Mouse (Mus musculus) liver, embryonic 12.5 days (tissue): ENCODE data around the gene Rgs6. TPM values are rescaled to one million over a fixed set of nuclear protein-coding genes. Genes with fewer than 3 reads are reported as not detected.

ENCODE experiments used
- ATAC-seq: fragments of 200-750 bp; cut with Nextera tagmentation; 2 replicates; pipeline ENCODE4 v1.8.0; 2017; ENCODE audit warnings: moderate number of reproducible peaks, mild to moderate bottlenecking, moderate library complexity
- H3K27ac ChIP-seq: fragments of 300-500 bp; sonication (generic); 2 replicates; pipeline ENCODE4 v1.5.1; 2016; ENCODE audit warnings: mild to moderate bottlenecking
- H3K27me3 ChIP-seq: fragments of 300-500 bp; sonication (generic); replicated peaks from 2 replicates; pipeline ENCODE4 v1.6.1; 2016; ENCODE audit warnings: mild to moderate bottlenecking, moderate library complexity
- H3K36me3 ChIP-seq: fragments of 300-500 bp; sonication (generic); 2 replicates; pipeline ENCODE4 v1.6.1; 2016; ENCODE audit warnings: mild to moderate bottlenecking, moderate library complexity
- H3K4me1 ChIP-seq: fragments of 300-500 bp; sonication (generic); 2 replicates; pipeline ENCODE4 v1.6.1; 2016
- H3K4me2 ChIP-seq: fragments of 300-500 bp; sonication (generic); 2 replicates; pipeline ENCODE4 v1.6.1; 2016; ENCODE audit warnings: mild to moderate bottlenecking, moderate library complexity
- H3K4me3 ChIP-seq: fragments of 300-500 bp; sonication (generic); 2 replicates; pipeline ENCODE4 v1.5.1; 2016; ENCODE audit warnings: mild to moderate bottlenecking, moderate library complexity
- H3K9ac ChIP-seq: fragments of 300-500 bp; sonication (generic); 2 replicates; pipeline ENCODE4 v1.6.1; 2016; ENCODE audit warnings: mild to moderate bottlenecking, moderate library complexity
- H3K9me3 ChIP-seq: fragments of 300-500 bp; sonication (generic); replicated peaks from 2 replicates; pipeline ENCODE4 v1.6.1; 2016; ENCODE audit warnings: mild to moderate bottlenecking, moderate library complexity
- WGBS: fragments of 180-500 bp; shearing (Covaris S2); methylation state at CpG from one replicate; pipeline ENCODE4 v1.1.7; 2016; ENCODE audit not compliant: insufficient replicate concordance; 5-methylcytosine and 5-hydroxymethylcytosine counted together
- polyA plus RNA-seq: library from polyadenylated mRNA; unstranded; fragments of >200 nt; fragmentation: Nextera tagmentation; extraction: Ambion mirVana; gene quantifications from 2 replicates; pipeline ENCODE4 v1.2.1, GENCODE M21; 2016

Gene Rgs6
- polyA plus RNA-seq = 0.15 and 0.20 TPM in 2 replicates

DNA sequence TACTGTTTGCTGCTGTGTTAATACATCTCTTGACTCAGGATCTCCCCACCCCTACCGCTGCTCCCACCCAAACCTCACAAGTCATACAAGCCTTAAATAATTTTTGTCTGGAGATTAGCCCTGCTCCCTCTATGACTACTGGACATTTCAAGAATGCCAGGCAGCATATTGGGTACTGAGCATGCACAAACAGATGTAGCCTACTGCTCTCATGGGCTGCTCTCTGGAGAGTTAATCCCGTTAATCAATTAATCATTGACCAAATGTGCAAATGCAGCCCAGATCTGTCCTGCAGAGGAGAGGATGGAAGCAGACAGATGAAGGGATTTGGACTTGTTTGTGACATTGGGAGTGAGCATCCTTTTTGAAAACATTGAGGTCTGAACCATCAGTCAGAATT is at the start of gene Rgs6:
Rgs6 (plus strand) TSS at position 276 of the 400 bp plus-strand sequence.
- Histone ChIP-seq H3K27ac (no peak within 1 kb of the TSS), H3K4me1 (no peaks in the 10 kb centered on the region)

DNA sequence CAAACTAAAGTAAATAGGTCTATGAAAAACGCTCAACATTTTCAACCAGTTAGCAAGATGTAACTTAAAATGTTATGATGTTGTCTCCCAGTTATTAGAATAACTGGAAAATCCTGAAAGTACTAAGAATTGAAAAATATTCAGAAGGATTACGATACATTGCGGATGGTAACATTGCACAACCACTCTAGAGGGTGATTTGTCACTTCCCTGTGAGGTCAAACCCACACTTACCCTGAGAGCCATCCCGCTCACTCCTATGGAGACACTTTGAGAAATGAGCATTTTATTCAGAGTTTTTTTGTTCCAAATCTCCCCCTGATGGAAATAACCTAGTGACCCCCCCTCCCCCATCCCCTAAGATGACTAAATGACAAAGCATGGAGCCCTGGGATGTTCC is 41.0 kb upstream of the Rgs6 start:
- H3K4me1 ChIP-seq = no peaks in the 10 kb centered on the region
- H3K27me3 ChIP-seq = no peaks in the 10 kb centered on the region
- H3K4me3 ChIP-seq = no peak overlapping the region
- no peak overlapping the region for H3K4me2 ChIP-seq
- 74% methylated on average over 4 of the region's 4 CpGs for WGBS
- no peak for ATAC-seq
- peaks cover 10% of the 10 kb centered on the region; the same call in 1 of the 2 replicates for H3K9me3 ChIP-seq
- H3K27ac ChIP-seq = no peak overlapping the region
- H3K9ac ChIP-seq = no peak overlapping the region
- H3K36me3 ChIP-seq = no peaks in the 10 kb centered on the region

More for the DNA sequence above, at the start of gene Rgs6:
- H3K4me3 ChIP-seq = no peak within 1 kb of the TSS
- no peaks in the 10 kb centered on the region for H3K9me3 ChIP-seq
- H3K4me2 ChIP-seq = no peak within 1 kb of the TSS
- no peak for ATAC-seq
- no peak within 1 kb of the TSS for H3K9ac ChIP-seq
- H3K27me3 ChIP-seq = no peaks in the 10 kb centered on the region; the same call in 1 of the 2 replicates
- 67% methylated on average over 2 of the region's 2 CpGs for WGBS
- H3K36me3 ChIP-seq = no peaks in the 10 kb centered on the region

GRCm38 (mm10) chr12:82549228-82549627 is 38.9 kb upstream of the Rgs6 start:
- H3K4me3 ChIP-seq = no peak overlapping the region
- no peak overlapping the region for H3K9ac ChIP-seq
- no peaks in the 10 kb centered on the region for H3K36me3 ChIP-seq
- no peak overlapping the region for H3K27ac ChIP-seq
- no peak for ATAC-seq
- H3K4me2 ChIP-seq = no peak overlapping the region
- H3K27me3 ChIP-seq = no peaks in the 10 kb centered on the region
- H3K9me3 ChIP-seq = peaks cover 10% of the 10 kb centered on the region; the same call in 1 of the 2 replicates
- H3K4me1 ChIP-seq = no peaks in the 10 kb centered on the region
- WGBS = 75% methylated on average over 6 of the region's 6 CpGs

- Histone ChIP-seq H3K9ac (no peak overlapping the region), H3K4me1 (no peaks in the 10 kb centered on the region), H3K4me3 (no peak overlapping the region), H3K4me2 (no peak overlapping the region), H3K36me3 (no peaks in the 10 kb centered on the region), H3K27me3 (no peaks in the 10 kb centered on the region), H3K9me3 (peaks cover 10% of the 10 kb centered on the region; the same call in 1 of the 2 replicates), H3K27ac (no peak overlapping the region)
- 73% methylated on average over 7 of the region's 7 CpGs for WGBS
- ATAC-seq = no peak
These were observed 38.0 kb upstream of the Rgs6 start for GRCm38 (mm10) chr12:82550076-82550475.

GRCm38 (mm10) chr12:82552376-82552775 is 35.7 kb upstream of the Rgs6 start:
- Histone ChIP-seq H3K36me3 (no peaks in the 10 kb centered on the region), H3K27me3 (no peaks in the 10 kb centered on the region), H3K27ac (no peak overlapping the region), H3K9me3 (peaks cover 10% of the 10 kb centered on the region; the same call in 1 of the 2 replicates), H3K9ac (no peak overlapping the region), H3K4me3 (no peak overlapping the region), H3K4me2 (no peak overlapping the region), H3K4me1 (no peaks in the 10 kb centered on the region)
- 66% methylated on average over 5 of the region's 5 CpGs for WGBS
- ATAC-seq = no peak

DNA sequence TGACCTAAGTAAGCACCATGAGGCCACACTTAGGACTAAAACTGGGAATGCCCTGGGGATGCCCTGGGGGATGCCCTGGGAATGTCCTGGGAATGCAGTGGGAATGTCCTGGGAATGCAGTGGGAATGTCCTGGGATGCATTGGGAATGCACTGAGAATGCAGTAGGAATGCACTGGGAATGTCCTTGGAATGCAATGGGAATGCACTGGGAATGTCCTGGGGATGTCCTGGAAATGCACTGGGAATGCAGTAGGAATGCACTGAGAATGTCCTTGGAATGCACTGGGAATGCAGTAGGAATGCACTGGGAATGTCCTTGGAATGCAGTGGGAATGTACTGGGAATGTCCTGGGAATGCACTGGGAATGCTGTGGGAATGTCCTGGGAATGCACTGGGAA is 25.2 kb upstream of the Rgs6 start:
- ATAC-seq = no peak

DNA sequence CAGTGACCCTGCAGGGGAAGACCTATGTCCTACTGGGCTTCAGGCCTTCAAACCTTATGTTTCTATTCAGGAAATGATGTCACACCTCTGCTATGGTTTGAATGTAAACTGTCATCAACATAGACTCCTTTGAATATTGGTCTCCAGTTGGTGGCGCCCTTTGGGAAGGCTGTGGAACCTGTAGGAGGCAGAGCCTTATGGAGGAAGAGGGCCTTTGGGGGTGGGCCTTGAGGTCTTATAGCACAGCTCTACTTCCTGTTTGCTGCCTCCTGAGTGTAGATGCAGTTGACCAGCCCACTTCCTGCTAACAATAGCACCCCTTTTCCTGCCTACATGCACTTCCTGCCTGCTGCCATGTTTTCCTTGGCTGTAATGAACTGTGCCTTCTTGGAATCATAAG is 19.7 kb upstream of the Rgs6 start:
- Histone ChIP-seq H3K27ac (no peak overlapping the region), H3K4me2 (no peak overlapping the region), H3K9ac (no peak overlapping the region), H3K4me1 (no peaks in the 10 kb centered on the region), H3K27me3 (no peaks in the 10 kb centered on the region), H3K9me3 (no peaks in the 10 kb centered on the region), H3K36me3 (no peaks in the 10 kb centered on the region), H3K4me3 (no peak overlapping the region)
- WGBS = 68% methylated on average over 1 of the region's 1 CpGs
- no peak for ATAC-seq

More for the DNA sequence above, 25.2 kb upstream of the Rgs6 start:
- Histone ChIP-seq H3K27me3 (no peaks in the 10 kb centered on the region), H3K4me1 (no peaks in the 10 kb centered on the region), H3K27ac (no peak overlapping the region), H3K9me3 (no peaks in the 10 kb centered on the region), H3K9ac (no peak overlapping the region), H3K4me2 (no peak overlapping the region), H3K4me3 (no peak overlapping the region), H3K36me3 (no peaks in the 10 kb centered on the region)

- 56% methylated on average over 1 of the region's 1 CpGs for WGBS
- Histone ChIP-seq H3K4me1 (no peaks in the 10 kb centered on the region), H3K27me3 (no peaks in the 10 kb centered on the region), H3K4me2 (no peak overlapping the region), H3K9ac (no peak overlapping the region), H3K9me3 (no peaks in the 10 kb centered on the region), H3K36me3 (no peaks in the 10 kb centered on the region), H3K27ac (no peak overlapping the region), H3K4me3 (no peak overlapping the region)
- no peak for ATAC-seq
These were observed 15.4 kb upstream of the Rgs6 start for GRCm38 (mm10) chr12:82572706-82573105.

- ATAC-seq = no peak
- Histone ChIP-seq H3K36me3 (no peaks in the 10 kb centered on the region), H3K9me3 (no peaks in the 10 kb centered on the region), H3K4me2 (no peak overlapping the region), H3K4me1 (no peaks in the 10 kb centered on the region), H3K27ac (no peak overlapping the region), H3K27me3 (no peaks in the 10 kb centered on the region; the same call in 1 of the 2 replicates), H3K4me3 (no peak overlapping the region), H3K9ac (no peak overlapping the region)
- 40% methylated on average over 7 of the region's 7 CpGs for WGBS
These were observed 1.5 kb upstream of the Rgs6 start for GRCm38 (mm10) chr12:82586592-82586991.

GRCm38 (mm10) chr12:82587348-82587895 is 670 bp upstream of the Rgs6 start:
- ATAC-seq = no peak
- no peaks in the 10 kb centered on the region for H3K9me3 ChIP-seq
- no peaks in the 10 kb centered on the region for H3K4me1 ChIP-seq
- H3K4me2 ChIP-seq = no peak overlapping the region
- no peaks in the 10 kb centered on the region for H3K36me3 ChIP-seq
- H3K27ac ChIP-seq = no peak overlapping the region
- no peak overlapping the region for H3K4me3 ChIP-seq
- 60% methylated on average over 7 of the region's 7 CpGs for WGBS
- no peaks in the 10 kb centered on the region; the same call in 1 of the 2 replicates for H3K27me3 ChIP-seq
- no peak overlapping the region for H3K9ac ChIP-seq

- H3K9me3 ChIP-seq = peaks cover 4% of the 10 kb centered on the region; the same call in 1 of the 2 replicates
These were observed 946 bp downstream of the Rgs6 start for GRCm38 (mm10) chr12:82588846-82589630.

DNA sequence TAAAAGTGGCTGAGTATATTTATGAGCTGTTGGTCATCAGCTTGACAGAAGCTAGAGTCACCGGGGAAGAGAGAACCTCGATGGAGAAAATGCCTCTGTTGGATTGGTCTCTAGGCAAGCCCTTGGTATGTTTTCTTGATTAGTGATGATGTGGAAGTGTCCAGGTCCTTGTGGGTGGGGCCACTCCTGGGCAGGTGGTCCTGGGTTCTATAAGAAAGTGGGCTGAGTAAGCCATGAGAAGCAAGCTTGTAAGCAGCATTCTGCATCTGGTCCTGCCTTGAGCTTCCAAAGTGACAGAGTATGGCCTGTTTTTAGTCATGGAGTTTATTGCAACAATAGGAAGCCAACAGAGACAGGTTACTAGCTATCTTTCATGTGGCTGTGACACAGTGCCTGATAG is 10.9 kb downstream of the Rgs6 start:
- no peaks in the 10 kb centered on the region for H3K36me3 ChIP-seq
- no peak for ATAC-seq
- WGBS = 73% methylated on average over 2 of the region's 2 CpGs

More at GRCm38 (mm10) chr12:82588846-82589630, 946 bp downstream of the Rgs6 start:
- H3K27ac ChIP-seq = no peak overlapping the region
- H3K4me2 ChIP-seq = no peak overlapping the region
- no peaks in the 10 kb centered on the region for H3K4me1 ChIP-seq
- no peak overlapping the region for H3K9ac ChIP-seq
- no peak overlapping the region for H3K4me3 ChIP-seq
- H3K36me3 ChIP-seq = no peaks in the 10 kb centered on the region
- no peak for ATAC-seq
- 43% methylated on average over 19 of the region's 19 CpGs for WGBS
- no peaks in the 10 kb centered on the region; the same call in 1 of the 2 replicates for H3K27me3 ChIP-seq

More for the DNA sequence above, 10.9 kb downstream of the Rgs6 start:
- Histone ChIP-seq H3K9ac (no peak overlapping the region), H3K27ac (no peak overlapping the region), H3K4me2 (no peak overlapping the region), H3K9me3 (no peaks in the 10 kb centered on the region), H3K27me3 (no peaks in the 10 kb centered on the region), H3K4me3 (no peak overlapping the region), H3K4me1 (no peaks in the 10 kb centered on the region)
